Mouse (Mus musculus) forelimb bud, embryonic 11.5 days (tissue): ENCODE data around the gene Dbndd2.

Source experiments
- DNase-seq: peaks from one replicate; pipeline ENCODE4 v3.0.0-alpha.2; 2012; ENCODE audit warnings: low read depth, low spot score

Dbndd2 gene

GRCm38 (mm10) chr2:164485681-164486257 is at the start of gene Dbndd2:
Gene Dbndd2 (plus strand): TSS chr2:164486106.
- DNase-seq = no peak

GRCm38 (mm10) chr2:164436215-164436913 is 49.5 kb upstream of the Dbndd2 start:
- no peak for DNase-seq

GRCm38 (mm10) chr2:164436961-164437360 is 48.9 kb upstream of the Dbndd2 start:
- DNase-seq = no peak

- no peak for DNase-seq
Observed at GRCm38 (mm10) chr2:164437710-164438109, 48.2 kb upstream of the Dbndd2 start.

GRCm38 (mm10) chr2:164438257-164438656 is 47.6 kb upstream of the Dbndd2 start:
- no peak for DNase-seq

GRCm38 (mm10) chr2:164439001-164439421 is 46.9 kb upstream of the Dbndd2 start:
- DNase-seq = no peak

- DNase-seq = no peak
Observed at GRCm38 (mm10) chr2:164440314-164440713, 45.6 kb upstream of the Dbndd2 start.

- no peak for DNase-seq
Observed at GRCm38 (mm10) chr2:164441155-164441554, 44.8 kb upstream of the Dbndd2 start.

GRCm38 (mm10) chr2:164441731-164442130 is 44.2 kb upstream of the Dbndd2 start:
- DNase-seq = no peak

GRCm38 (mm10) chr2:164442315-164443050 is 43.4 kb upstream of the Dbndd2 start:
- no peak for DNase-seq

- peak; percentile 62 for DNase-seq
Observed at GRCm38 (mm10) chr2:164443051-164443437, 42.9 kb upstream of the Dbndd2 start.

GRCm38 (mm10) chr2:164443460-164444000 is 42.4 kb upstream of the Dbndd2 start, which contains the start of gene Sdc4:
Gene Sdc4 (minus strand): TSS chr2:164443887.
- DNase-seq = no peak

- no peak for DNase-seq
Observed at GRCm38 (mm10) chr2:164444701-164445100, 41.2 kb upstream of the Dbndd2 start.

GRCm38 (mm10) chr2:164445399-164446085 is 40.4 kb upstream of the Dbndd2 start:
- DNase-seq = no peak

GRCm38 (mm10) chr2:164446086-164446469 is 39.8 kb upstream of the Dbndd2 start:
- DNase-seq = no peak

- DNase-seq = no peak
Observed at GRCm38 (mm10) chr2:164448140-164448539, 37.8 kb upstream of the Dbndd2 start.

- no peak for DNase-seq
Observed at GRCm38 (mm10) chr2:164448921-164449320, 37.0 kb upstream of the Dbndd2 start.

GRCm38 (mm10) chr2:164449341-164450042 is 36.4 kb upstream of the Dbndd2 start:
- DNase-seq = no peak

GRCm38 (mm10) chr2:164452000-164452676 is 33.8 kb upstream of the Dbndd2 start:
- peak; percentile 80 for DNase-seq

GRCm38 (mm10) chr2:164453047-164453757 is 32.7 kb upstream of the Dbndd2 start:
- DNase-seq = no peak
